Mouse (Mus musculus) G1E (cell line): Measurements from ENCODE around the gene Cdk6.

Experiments used
- CTCF ChIP-seq: IDR thresholded peaks from 2 replicates; pipeline ENCODE4 v1.5.1; 2012; ENCODE audit warnings: low read depth, low read length, inconsistent platforms, mixed read lengths
- GATA1 ChIP-seq: IDR thresholded peaks from 2 replicates; pipeline ENCODE4 v1.6.1; 2012; ENCODE audit warnings: borderline replicate concordance, low read length, inconsistent platforms, mixed read lengths
- POLR2AphosphoS5 ChIP-seq: IDR thresholded peaks from 2 replicates; pipeline ENCODE4 v1.6.1; 2012; ENCODE audit warnings: low read depth, low read length, inconsistent platforms; ENCODE audit not compliant: insufficient replicate concordance
- TAL1 ChIP-seq: conservative IDR thresholded peaks from 2 replicates; pipeline ENCODE4 v1.6.1; 2012; ENCODE audit warnings: low read depth, low read length, inconsistent platforms, mixed read lengths

- no peak for TF ChIP-seq GATA1
- no peak for TF ChIP-seq TAL1
- TF ChIP-seq CTCF = no peak
- TF ChIP-seq POLR2AphosphoS5 = no peak
Measured at GRCm38 (mm10) chr5:3322052-3322451, 19.2 kb upstream of the Cdk6 start.
